Mouse (Mus musculus) left cerebral cortex, postnatal 4 days (tissue): ENCODE measurements at regions not wholly inside any gene's neighbourhood (a gene's known extent, or its start where the extent isn't known, plus 50 kb on each side); places are given as distances from the start of the nearest gene placed in this dataset.

Experiments used
- DNase-seq: peaks from one replicate; pipeline ENCODE4 v3.0.0-alpha.2; 2022
- intact Hi-C: fragments of 180-260 bp; cut with DNase I; formaldehyde crosslinking; loops from one replicate; pipeline ENCODE4 v1.15.1; 2025

DNA sequence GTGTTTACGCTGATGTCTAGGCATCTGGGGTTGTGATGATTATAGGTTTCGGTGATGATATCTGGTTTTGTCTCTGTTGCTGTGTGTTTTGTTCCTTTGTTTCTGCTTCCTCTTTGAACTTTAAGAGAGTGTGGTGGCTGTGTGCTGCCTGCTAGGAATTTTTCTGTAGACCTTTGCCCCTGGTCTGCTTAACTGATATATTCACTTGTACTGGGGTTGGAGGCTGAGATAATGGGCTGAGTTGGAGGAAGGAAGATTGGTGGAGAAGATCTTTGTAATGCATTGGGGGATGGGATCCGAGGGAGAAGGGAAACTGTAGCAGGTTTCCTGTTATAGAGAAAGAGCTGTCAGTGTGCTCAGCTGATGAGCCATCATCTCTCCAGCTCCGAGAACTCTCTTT, 55.8 kb downstream of the Mid1ip1 start:
- intact Hi-C loops = no loop called here
- DNase-seq = no peak

DNA sequence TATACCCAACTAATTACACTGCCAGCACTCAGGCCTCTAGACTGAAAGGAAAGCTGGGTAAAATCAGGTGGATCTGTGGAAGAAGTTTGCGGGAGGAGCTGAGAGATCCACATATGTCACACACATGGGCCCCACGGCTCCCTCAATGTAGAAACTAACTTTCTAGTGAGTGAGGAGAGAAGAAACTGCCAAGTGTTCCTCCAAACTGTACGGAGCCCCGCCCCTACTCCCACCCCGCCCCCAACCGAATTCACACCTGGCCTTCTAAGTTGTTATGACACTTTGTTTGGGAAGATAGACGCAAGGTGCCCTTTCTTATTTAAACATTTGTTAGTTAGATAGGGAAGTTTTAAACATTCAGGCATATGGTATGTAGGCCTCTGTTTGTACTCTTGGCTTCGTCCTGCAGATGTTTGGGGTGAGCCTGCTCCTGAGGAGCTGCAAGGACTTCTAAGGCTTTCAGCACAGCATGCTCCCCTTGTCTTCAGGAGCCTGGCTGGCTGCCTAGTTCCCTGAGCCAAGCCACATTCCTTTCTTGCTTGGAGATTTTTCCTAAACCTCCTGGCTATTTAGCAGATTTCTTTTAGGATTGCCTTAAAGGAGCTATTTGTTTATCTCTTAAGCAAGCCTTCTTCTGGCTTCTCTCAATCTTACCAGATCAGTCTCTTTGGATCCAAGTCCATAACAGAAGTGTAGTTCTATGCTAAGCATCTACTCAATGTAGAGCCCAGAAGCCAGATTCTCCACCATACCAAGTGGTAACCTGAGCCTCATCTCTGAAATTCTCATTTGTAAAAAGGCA, 61.1 kb downstream of the Mid1ip1 start:
- DNase-seq = peak; percentile 5
- intact Hi-C loops = no loop called here

DNA sequence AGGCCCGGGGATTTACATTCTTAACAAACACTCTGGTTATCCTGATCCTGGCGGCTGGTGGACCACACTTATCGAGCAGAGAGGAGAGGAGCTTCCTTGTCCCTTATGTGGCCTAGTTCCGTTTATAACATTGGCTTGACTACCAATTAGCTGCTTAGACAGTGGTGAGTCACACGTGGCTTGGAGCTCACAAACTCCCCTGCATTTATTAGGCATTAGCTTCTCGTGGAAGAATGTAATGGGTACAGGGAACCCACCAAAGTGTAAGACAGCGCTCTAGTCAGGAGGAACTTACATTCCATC, 61.7 kb downstream of the Mid1ip1 start:
- intact Hi-C loops = no loop called here
- DNase-seq = no peak

DNA sequence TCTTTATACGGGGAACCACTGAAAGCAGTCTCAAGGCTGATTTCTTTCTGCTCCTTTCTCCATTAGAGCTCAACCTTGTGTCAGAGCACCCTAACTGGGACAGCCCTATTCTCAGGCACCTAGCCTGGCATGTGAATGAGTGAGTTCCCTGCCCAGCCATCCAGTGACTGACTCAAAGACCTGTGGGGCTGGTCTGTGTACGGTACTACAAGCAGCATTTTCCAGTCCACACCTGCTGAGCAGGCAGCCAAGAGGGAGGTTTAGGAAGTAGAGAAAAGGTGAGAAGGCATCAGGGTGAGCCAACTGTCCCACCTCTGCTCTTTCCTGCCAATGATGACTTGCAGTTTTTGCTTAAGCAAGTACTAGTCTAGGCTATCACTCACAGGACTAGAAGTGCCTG, 63.2 kb downstream of the Mid1ip1 start:
- DNase-seq = no peak
- intact Hi-C loops = no loop called here

- DNase-seq = no peak
- intact Hi-C loops = no loop called here
Observed at GRCm38 (mm10) chrX:10786359-10786758, 71.5 kb downstream of the Mid1ip1 start.

DNA sequence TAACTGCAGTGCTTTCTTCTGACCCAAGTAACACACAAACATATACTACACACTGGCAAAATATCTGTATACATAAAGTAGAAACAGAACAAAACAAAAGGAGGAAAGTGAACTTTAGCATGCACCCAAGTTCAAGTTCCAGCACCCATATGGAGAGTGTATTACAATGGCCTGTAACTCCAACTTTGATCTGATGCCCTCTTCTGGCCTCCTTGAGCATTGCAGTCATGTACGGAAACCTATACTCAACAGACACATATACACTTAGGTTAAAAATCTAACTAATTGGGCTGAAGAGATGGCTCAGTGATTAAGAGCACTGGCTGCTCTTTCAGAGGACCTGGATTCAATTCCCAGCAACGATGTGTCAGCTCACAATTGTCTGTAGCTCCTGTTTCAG, 72.2 kb downstream of the Mid1ip1 start:
- intact Hi-C loops = no loop called here
- DNase-seq = no peak

- no peak for DNase-seq
- intact Hi-C loops = no loop called here
Observed at GRCm38 (mm10) chrX:10820313-10820920, 105.6 kb downstream of the Mid1ip1 start.

DNA sequence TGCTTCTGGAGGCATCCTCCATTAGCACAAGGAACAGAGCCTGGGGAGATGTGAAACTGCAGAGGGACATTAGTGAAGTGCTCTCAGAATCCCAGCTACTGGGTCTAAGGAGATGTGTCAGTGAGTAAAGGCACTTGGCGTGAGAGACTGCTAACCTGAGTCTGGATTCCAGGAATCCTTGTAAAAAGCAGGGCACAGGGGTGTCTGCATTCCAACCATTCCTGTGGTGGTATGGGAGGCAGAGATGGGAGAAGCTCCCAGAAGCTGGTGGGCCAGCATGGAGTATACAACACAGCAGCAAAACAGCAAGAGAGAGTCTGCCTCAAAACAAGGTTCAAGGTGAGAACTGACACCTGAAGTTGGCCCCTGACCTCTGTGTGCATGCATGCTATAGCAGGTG, 118.9 kb downstream of the Mid1ip1 start:
- intact Hi-C loops = no loop called here
- no peak for DNase-seq

GRCm38 (mm10) chrX:10857089-10857488, 142.3 kb downstream of the Mid1ip1 start:
- DNase-seq = no peak
- intact Hi-C loops = no loop called here

- intact Hi-C loops = no loop called here
- no peak for DNase-seq
Observed at GRCm38 (mm10) chrX:10857668-10858067, 142.9 kb downstream of the Mid1ip1 start.

- intact Hi-C loops = no loop called here
- DNase-seq = no peak
Observed at GRCm38 (mm10) chrX:10871613-10872012, 156.8 kb downstream of the Mid1ip1 start.

DNA sequence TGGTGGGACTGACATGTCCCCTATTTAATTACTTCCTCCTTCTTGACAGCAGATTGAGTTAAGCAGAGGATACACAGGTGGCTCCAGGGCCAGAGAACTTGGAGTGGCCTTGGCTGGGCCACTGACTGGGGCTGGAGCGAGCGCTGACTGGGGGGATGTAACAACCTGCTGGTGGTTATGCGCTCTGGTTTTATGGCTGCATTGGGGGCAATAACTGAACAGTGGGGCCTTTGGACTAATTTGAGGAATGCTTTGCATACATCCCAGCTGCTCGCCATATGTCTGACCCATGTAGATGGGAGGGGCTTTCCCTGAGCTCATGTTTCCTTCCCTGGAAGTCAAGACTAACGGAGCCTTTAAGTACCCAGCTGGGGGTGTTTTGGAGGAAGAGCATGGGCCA, 163.0 kb downstream of the Mid1ip1 start:
- intact Hi-C loops = no loop called here
- no peak for DNase-seq

DNA sequence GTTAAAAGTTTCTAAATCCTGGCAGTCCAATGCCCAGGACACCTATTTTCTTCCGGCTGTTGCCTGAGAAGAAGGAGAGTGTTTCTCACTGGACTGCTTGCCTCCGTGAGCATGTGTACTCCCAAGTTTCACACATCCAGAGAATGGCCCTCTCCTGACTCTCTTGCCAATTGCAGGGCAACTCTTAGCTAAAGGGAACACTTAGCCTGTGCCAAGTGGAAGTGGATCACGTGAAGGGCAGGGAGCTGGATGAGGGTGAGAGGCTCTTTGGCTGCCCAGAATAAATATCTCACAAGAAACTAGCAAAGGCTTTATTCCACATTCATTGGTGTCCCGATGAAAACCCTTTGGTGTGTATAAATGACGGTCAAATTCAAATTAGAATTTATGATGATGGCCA, 164.1 kb downstream of the Mid1ip1 start:
- intact Hi-C loops = no loop called here
- no peak for DNase-seq

- DNase-seq = no peak
- intact Hi-C loops = no loop called here
Observed at GRCm38 (mm10) chrX:10883729-10884464, 169.1 kb downstream of the Mid1ip1 start.

DNA sequence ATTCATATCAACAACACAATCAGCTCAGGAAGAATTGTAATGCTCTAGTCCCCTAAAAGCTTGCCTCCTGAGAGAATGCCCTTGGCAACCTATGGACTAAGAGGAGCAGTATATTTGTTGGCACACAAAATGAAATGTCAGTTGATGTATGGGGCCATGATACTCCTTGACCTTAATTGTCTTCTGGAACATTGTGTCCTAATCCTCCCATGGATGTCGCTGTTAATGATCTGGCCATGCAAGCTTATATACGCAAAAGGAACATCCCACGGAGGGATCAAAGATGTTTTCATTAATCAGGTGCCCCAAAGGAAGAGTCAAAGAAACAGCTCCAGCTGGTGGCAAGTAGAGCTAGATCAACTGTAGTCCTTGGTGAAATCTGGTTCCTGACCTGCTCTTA, 178.0 kb downstream of the Mid1ip1 start:
- intact Hi-C loops = no loop called here
- no peak for DNase-seq

GRCm38 (mm10) chrX:10896193-10896955, 181.6 kb downstream of the Mid1ip1 start:
- no peak for DNase-seq
- intact Hi-C loops = no loop called here

DNA sequence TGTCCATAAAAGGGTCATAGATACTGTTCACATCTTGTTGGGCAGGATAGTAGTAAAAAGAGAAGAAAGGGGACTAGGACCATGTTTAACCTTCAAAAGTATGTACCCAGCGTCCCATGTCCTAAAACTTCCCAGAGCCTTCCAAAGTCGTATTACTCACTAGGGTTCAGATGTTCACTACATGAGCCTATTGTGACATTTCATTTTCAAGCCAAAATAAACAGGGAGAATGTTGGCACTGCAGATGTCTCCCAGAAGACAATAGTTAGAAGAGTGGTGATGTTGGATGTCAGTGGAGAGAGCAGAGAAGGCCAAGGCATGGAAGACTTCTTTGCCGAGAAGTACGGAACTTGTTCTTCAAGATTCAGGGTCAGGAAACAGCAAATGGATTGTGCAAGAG, 187.9 kb downstream of the Mid1ip1 start:
- DNase-seq = no peak
- intact Hi-C loops = no loop called here

DNA sequence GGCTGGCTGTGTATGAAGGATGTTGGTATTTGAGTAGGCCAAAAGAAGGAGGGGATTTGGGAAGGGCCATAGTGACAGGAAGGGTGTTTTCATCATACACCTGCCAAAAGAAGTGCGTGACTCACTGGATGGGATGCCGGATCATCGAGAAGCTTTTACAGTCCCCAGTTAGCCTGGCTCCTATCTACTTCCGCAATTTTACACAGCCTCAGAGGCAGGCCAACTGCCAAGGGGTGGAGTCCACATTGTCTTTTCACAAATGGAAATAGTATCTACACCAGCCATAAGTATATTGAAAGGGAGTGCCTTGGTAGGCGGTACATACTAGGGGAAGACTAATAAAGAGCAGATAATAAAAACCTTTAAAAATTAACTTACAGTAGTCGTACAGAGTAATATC, 189.3 kb downstream of the Mid1ip1 start:
- intact Hi-C loops = no loop called here
- DNase-seq = no peak

DNA sequence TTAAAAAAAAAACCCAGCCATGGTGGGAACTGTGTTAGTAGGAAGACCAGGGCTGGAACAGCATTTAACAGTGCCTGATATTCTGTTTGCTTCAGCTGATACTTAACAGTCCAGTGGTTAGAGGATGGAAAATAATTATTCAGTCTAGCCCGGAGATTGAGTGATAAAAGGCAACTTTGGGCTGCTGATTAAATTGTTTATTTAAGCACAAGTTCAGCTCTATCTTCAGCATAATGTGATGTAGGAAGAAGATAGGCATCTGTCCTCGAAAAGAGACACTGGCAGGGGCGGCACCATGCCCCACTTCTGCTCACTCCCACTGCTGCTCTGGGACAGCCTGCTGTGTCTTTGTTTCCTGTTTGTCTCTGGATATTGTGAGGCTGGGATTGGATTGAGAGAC, 190.1 kb downstream of the Mid1ip1 start:
- DNase-seq = no peak
- intact Hi-C loops = no loop called here

DNA sequence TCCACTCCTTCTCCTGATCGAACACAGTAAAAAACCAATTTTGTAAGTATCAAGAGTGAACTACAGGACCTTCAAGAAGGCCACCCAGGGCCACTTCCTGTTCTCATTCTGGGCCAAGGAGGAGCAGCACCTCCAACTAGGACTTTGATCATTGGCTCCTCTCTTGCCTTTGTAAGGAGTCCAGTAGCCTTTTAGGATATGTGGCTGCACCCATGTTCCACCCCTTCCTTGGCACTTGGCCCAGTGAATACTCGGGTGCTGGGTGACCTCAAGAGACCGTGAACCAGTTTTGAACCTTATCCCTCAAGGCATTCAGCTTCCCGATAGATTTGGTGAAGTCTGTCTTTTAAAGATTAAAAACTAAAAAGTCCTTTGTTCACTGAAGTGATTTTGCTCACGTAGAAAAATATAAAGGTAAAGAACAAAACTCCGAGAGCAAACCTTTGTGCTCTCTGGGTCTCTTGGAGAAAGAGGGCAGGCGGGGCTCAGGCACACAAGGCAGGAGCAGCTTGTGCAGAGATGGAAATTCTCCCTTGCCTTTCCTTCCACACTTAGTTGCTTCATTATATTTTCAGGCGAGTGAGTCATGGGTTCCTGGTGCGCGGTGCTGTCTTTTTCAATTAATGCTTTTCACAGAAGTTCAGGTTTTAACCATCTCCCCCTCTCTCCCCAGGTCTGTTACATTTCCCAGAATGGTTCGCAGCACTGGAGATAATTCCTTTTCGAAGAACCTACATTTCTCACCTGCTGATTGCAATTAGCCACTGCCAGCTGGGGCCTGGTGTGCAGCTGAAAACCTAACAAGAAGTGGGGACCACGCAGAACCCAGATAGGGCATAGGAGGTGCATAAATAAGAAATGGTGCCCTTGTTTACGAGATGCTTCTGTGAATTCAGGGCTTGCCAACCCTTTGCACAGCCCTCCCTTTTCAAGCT, 196.6 kb downstream of the Mid1ip1 start:
- intact Hi-C loops = no loop called here
- DNase-seq = peak; percentile 22
